Mouse (Mus musculus): ENCODE data around the gene Lima1. TPM values are rescaled to one million over a fixed set of nuclear protein-coding genes. Genes with fewer than 3 reads are reported as not detected.
A peak's percentile ranks its signal among the peaks of the same experiment; 100 is the strongest.
"Not testable (repeated sequence)": the region's sequence is repeated elsewhere in the genome, so short reads cannot be mapped to it uniquely, and the experiment has no call there.

Lima1 gene
- polyA plus RNA-seq, 1 experiment from 2014 or later, result 13.5 TPM

DNA sequence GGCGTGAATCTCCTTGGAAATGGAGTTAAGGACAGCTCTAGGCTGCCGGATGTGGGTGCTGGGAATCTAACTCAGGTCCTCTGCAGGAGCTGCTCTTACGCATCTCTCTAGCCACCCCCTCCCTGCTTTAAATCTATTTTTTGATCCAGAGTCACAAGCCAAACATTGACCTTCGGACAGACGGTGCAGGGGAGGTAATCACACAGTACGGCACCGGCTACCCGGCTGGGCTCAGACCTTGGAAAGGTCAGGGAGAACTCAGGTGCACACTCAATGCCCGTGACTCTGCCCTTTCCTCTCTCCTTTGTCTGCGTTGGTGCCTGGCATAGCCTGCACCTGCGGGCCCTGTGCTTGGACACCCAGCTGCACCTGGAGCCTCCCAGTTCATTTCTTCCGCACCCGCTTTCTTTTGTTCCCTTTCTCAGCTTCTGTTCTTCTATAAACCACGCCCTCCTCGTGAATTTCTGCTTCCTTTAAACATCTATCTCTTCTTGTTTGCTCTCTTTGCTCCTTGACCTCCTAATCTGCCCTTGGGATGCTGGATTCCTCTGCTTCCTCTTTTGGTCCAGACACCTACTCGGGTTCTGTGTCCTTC is 82.9 kb downstream of the Lima1 start:
- no peak overlapping the region for H3K27ac ChIP-seq (replicated peaks)
- WGBS, result 95% methylated on average over 16 of the region's 16 CpGs
- no peak for ATAC-seq (ENCODE audit: low FRiP score, low read depth)

DNA sequence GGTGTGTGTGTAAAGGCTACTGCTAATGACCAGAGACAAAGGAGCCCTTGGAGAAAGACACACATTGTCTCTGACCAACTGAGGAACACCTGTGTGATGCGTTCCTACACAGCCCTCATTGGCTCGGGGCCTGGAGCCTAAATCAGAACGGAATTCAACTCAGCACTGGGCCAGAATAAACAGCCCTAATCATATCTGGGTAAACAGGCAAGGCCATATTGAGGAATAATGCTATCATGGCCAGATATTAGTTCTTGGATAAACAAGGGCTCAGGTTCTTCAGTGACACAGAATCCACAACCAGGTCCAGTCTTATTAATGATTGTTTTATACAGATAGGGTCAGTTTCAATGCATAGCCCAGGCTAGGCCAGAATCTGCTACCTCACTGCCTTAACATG is 84.3 kb downstream of the Lima1 start:
- 84% methylated on average over 3 of the region's 3 CpGs for WGBS

More for the DNA sequence above, 82.9 kb downstream of the Lima1 start:
- H3K4me3 ChIP-seq, result no peak overlapping the region
- no peak overlapping the region for H3K4me2 ChIP-seq
- peaks cover 8% of the 10 kb centered on the region for H3K4me1 ChIP-seq (replicated peaks)
- H3K9me3 ChIP-seq, result no peaks in the 10 kb centered on the region
- peaks cover 5% of the 10 kb centered on the region for H3K36me3 ChIP-seq
- no peaks in the 10 kb centered on the region for H3K27me3 ChIP-seq
- no peak overlapping the region for H3K9ac ChIP-seq

DNA sequence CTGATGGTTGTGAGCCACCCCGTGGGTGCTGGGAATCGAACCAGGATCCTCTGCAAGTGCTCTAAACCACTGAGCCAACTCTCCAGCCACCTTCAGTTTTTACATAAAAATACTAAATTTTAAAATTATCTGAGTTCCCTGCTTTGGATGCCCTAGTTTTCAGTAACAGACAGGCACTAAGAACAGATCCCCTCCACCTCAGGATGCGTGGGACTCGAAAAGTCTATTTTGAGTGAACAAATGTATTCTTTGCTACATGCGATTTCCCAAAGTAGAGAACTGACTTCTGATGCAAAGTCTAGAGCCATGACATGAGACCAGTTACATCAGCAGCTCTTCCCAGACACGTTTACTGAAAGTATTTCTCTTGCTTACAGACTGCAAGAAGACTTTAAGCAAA is 84.8 kb downstream of the Lima1 start:
- Histone ChIP-seq H3K4me2 (no peak overlapping the region), H3K36me3 (peaks cover 5% of the 10 kb centered on the region), H3K4me3 (no peak overlapping the region), H3K27ac (replicated peaks) (no peak overlapping the region), H3K9ac (no peak overlapping the region), H3K27me3 (no peaks in the 10 kb centered on the region), H3K9me3 (no peaks in the 10 kb centered on the region), H3K4me1 (replicated peaks) (peaks cover 11% of the 10 kb centered on the region)
- WGBS, result 97% methylated on average over 6 of the region's 6 CpGs
- ATAC-seq (ENCODE audit: low FRiP score, low read depth), result no peak

More for the DNA sequence above, 84.3 kb downstream of the Lima1 start:
- no peaks in the 10 kb centered on the region for H3K27me3 ChIP-seq
- H3K4me1 ChIP-seq (replicated peaks), result peaks cover 11% of the 10 kb centered on the region
- H3K36me3 ChIP-seq, result peaks cover 5% of the 10 kb centered on the region
- no peak overlapping the region for H3K4me3 ChIP-seq
- no peak overlapping the region for H3K9ac ChIP-seq
- no peak overlapping the region for H3K27ac ChIP-seq (replicated peaks)
- H3K9me3 ChIP-seq, result no peaks in the 10 kb centered on the region
- H3K4me2 ChIP-seq, result no peak overlapping the region
- no peak for ATAC-seq (ENCODE audit: low FRiP score, low read depth)

DNA sequence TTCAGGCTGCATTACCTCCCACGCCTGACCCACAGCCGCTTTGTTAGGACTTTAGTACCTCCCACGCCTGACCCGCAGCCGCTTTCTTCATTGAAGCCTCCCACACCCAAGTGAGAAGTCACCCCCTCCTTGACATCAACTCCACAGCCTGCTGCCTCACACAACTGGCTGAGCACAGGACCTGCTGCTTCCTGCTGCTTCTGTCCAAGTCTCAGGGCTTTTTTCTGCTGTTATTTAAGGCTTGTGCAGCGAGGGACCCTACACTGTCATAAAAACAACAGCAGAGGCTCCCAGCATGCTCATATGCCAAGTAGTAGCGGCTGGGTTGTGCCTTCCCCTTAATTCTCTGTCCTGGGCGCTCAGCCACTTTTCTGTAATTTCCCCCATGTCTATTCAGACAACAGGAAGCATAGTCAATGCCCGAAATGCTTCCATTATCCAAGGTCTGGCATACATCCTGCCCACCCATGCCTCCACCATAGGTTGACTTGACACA is 87.6 kb downstream of the Lima1 start:
- peak overlapping the region; percentile 15; the same call in 1 of the 2 replicates for H3K4me2 ChIP-seq
- H3K4me1 ChIP-seq (replicated peaks), result peaks cover 11% of the 10 kb centered on the region
- no peaks in the 10 kb centered on the region for H3K27me3 ChIP-seq
- peaks cover 11% of the 10 kb centered on the region for H3K36me3 ChIP-seq
- WGBS, result 47% methylated on average over 9 of the region's 9 CpGs
- H3K9ac ChIP-seq, result no peak overlapping the region
- ATAC-seq (ENCODE audit: low FRiP score, low read depth), result peak; percentile 61
- H3K27ac ChIP-seq (replicated peaks), result peak overlapping the region; percentile 46
- H3K9me3 ChIP-seq, result no peaks in the 10 kb centered on the region
- no peak overlapping the region for H3K4me3 ChIP-seq

DNA sequence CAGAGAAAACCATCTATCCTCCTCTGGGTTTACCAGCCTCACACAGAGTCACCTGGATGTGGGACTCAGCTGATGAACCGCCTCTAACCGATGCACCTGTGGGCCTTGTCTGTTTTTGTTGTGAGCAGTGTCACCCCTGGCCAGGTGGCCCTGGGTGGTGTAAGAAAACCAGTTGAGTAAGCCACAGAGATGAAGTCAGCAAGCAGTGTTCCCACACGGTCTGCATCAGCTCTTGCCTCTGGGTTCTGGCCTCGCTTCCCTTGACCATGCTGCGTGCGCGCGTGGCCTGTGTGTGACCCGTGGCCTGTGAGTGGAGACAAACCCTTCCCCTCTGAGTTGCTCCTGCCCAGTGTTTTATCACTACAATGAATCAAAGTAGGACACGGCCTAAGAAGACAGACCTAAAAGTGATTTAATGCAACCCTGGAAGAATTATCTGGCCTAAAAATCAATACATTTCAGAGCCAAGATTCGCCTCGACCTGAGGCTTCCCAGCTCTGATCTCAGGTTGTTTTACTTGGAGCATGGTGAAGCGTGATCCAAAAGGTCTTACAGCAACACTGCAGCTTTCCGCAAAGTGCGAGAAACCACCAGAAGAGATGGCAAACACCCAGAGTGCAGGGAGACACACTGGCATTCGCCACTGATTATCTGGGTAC is 96.5 kb downstream of the Lima1 start:
- Histone ChIP-seq H3K4me3 (no peak overlapping the region), H3K4me1 (replicated peaks) (no peaks in the 10 kb centered on the region), H3K27me3 (no peaks in the 10 kb centered on the region), H3K27ac (replicated peaks) (no peak overlapping the region), H3K36me3 (peaks cover 27% of the 10 kb centered on the region; the same call in 1 of the 2 replicates), H3K9me3 (no peaks in the 10 kb centered on the region), H3K9ac (no peak overlapping the region), H3K4me2 (no peak overlapping the region)
- no peak for ATAC-seq (ENCODE audit: low FRiP score, low read depth)
- WGBS, result 90% methylated on average over 16 of the region's 16 CpGs

DNA sequence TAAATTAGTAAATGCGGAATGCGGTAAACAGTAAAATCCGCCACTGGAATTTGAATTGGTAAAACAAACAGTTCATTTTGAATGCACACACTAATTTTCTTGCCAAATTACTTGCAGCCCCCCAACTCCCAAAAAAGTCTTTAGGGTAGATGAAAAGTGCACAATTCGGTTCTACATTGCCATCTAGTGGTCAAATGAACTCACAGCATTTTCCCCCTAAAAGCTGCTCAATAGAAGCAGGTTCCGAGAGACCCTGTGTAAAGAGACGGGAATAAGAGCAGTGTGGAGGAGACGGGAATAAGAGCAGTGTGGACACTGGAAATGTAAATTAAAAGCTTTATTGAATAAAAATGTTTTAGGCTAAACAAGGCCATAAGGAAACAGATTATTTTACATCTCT is 97.1 kb downstream of the Lima1 start:
- no peak overlapping the region for H3K27ac ChIP-seq (replicated peaks)
- H3K4me1 ChIP-seq (replicated peaks), result no peaks in the 10 kb centered on the region
- H3K4me2 ChIP-seq, result no peak overlapping the region
- no peaks in the 10 kb centered on the region for H3K9me3 ChIP-seq
- H3K27me3 ChIP-seq, result no peaks in the 10 kb centered on the region
- H3K9ac ChIP-seq, result no peak overlapping the region
- ATAC-seq (ENCODE audit: low FRiP score, low read depth), result no peak
- WGBS, result 25% methylated on average over 7 of the region's 7 CpGs
- no peak overlapping the region for H3K4me3 ChIP-seq
- H3K36me3 ChIP-seq, result peaks cover 24% of the 10 kb centered on the region; the same call in 1 of the 2 replicates

DNA sequence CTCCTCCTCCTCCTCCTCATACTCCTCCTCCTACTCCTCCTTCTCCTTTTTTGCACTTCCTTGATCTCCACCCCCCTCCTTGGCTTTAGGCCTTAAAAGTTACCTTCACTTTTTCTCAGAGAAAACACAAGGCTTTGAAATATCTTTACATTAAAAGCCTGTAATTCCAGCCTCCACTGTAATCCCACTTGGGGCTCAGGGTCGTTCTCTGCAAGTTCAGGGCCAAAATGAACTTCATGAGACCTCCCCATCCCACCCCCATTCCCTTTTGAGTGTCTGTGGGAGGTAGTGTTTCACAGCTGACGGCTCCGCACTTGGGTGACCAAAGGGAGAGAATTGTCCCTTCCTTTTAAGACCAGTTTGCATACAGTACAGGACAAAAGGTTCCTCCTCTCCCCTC is 102.3 kb downstream of the Lima1 start:
- no peaks in the 10 kb centered on the region for H3K9me3 ChIP-seq
- H3K4me1 ChIP-seq (replicated peaks), result peaks cover 19% of the 10 kb centered on the region
- no peak overlapping the region for H3K4me3 ChIP-seq
- no peaks in the 10 kb centered on the region for H3K27me3 ChIP-seq
- H3K36me3 ChIP-seq, result no peaks in the 10 kb centered on the region
- 0 out of 2 replicates have a peak overlapping the region, but pooled peaks have one; percentile 53 for H3K27ac ChIP-seq (replicated peaks)
- no peak for ATAC-seq (ENCODE audit: low FRiP score, low read depth)
- 23% methylated on average over 3 of the region's 3 CpGs for WGBS
- no peak overlapping the region for H3K9ac ChIP-seq
- H3K4me2 ChIP-seq, result peak overlapping the region; percentile 63

DNA sequence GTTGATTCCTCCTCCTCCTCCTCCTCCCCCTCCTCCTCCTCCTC is 102.6 kb downstream of the Lima1 start, which contains the start of gene Cers5:
Gene Cers5, minus strand, starts transcription at position 5 of the 44 bp plus-strand sequence.
- H3K36me3 ChIP-seq; ATAC-seq (ENCODE audit: low FRiP score, low read depth): not testable (repeated sequence)

DNA sequence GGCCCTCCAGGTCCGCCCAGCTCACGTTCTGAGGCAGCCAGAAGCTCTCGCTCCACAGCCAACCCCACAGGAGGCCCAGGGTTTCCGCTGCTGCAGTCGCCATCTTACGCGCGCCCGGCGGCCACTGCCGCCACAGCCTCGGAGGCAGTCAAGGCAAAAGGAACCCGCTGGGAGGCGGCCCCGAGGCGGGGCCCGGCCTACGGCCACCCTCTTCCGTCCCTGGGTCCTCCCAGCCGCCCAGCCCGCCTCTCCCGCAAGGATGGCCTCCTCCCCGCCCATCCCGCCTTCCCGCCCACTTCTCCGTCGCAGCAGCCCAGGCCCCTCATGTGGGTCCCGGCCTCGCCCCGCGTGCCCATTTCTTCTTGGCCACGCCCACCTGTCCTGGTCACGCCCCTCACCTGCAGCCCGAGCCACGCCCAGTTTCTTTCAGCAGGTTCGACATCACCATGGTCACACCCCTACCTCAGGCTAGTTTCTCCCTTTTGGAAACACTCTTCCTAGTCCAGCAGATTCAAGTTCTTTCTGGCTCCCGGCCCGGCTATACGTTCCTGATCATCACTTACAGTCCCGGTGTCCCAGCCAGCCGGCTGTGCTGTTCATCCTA is 102.9 kb downstream of the Lima1 start:
- 0% methylated on average over 37 of the region's 41 CpGs for WGBS
- H3K27me3 ChIP-seq, result no peaks in the 10 kb centered on the region
- peaks cover 19% of the 10 kb centered on the region for H3K4me1 ChIP-seq (replicated peaks)
- peak overlapping the region; percentile 94 for H3K4me3 ChIP-seq
- peak; percentile 94 for ATAC-seq (ENCODE audit: low FRiP score, low read depth)
- H3K36me3 ChIP-seq, result no peaks in the 10 kb centered on the region
- peak overlapping the region; percentile 86 for H3K9ac ChIP-seq
- peak overlapping the region; percentile 63 for H3K4me2 ChIP-seq
- no peaks in the 10 kb centered on the region for H3K9me3 ChIP-seq
- peak overlapping the region; percentile 97 for H3K27ac ChIP-seq (replicated peaks)

More for the DNA sequence above, 102.6 kb downstream of the Lima1 start, which contains the start of gene Cers5:
- not testable (repeated sequence) for H3K9me3 ChIP-seq, H3K27me3 ChIP-seq
- Histone ChIP-seq H3K4me1 (replicated peaks) (peaks cover 19% of the 10 kb centered on the region), H3K4me2 (peak within 1 kb of the TSS; percentile 63), H3K27ac (replicated peaks) (peak within 1 kb of the TSS; percentile 97), H3K4me3 (peak within 1 kb of the TSS; percentile 94), H3K9ac (peak within 1 kb of the TSS; percentile 86)

DNA sequence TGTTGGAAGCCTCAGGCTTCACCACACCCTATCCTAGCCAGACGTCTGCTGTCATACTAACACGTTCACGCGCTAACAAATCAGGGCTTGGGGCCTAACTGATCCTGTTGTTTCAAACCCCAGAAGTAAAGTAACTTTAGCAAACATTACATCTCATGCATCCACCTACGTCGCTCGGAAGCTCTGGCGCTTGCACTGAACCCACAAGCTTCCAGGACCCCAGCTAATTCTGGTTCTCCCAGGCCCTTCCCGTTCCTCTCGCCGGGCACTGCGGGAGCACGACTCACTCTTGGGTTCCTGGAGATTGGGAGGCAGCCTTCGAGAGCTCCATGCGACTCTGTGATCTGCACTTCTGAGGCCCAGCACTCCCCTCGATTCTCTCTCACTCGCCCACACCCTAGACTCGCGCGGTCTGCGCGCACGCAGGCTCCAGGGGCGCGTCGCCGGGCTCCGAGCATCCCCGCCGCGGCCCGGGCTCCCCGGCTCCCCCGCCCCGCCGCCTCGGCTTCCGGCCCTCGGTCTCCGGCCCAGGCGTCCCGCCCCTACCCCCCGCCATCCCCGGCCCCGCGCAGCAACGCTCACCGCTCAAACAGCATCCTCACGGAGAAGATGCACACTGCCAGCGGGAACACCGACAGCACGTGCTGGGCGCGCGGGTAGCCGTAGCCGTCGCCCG is 103.5 kb downstream of the Lima1 start:
- peak; percentile 86 for ATAC-seq (ENCODE audit: low FRiP score, low read depth)
- Histone ChIP-seq H3K36me3 (no peaks in the 10 kb centered on the region), H3K27ac (replicated peaks) (peak overlapping the region; percentile 97), H3K9ac (peak overlapping the region; percentile 86), H3K4me1 (replicated peaks) (peaks cover 19% of the 10 kb centered on the region), H3K4me3 (peak overlapping the region; percentile 94), H3K27me3 (no peaks in the 10 kb centered on the region), H3K4me2 (peak overlapping the region; percentile 63), H3K9me3 (no peaks in the 10 kb centered on the region)
- WGBS, result under 1% methylated on average over 54 of the region's 59 CpGs

DNA sequence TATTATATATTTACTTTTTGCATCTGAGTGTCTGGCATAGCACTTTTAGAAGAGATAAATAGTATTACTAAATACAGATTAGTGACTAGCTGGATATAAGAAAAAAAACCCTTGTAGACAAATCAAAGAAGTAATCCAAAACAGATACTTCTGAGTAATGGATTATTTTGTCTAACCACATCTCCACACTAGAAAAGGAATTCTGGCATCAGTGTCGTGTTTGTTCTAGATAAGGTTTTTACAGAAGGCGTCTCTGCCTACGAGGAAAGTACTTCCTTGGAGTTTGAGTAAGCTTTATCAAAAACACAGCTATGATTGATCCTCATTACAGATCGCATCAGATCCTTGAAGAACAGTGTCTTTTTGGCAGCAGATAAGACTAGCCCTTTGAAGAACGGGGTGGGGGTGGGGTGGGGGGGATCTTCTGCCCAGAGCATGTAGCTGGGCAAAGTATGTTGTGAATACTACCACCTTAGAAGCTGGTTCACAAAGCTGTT is 104.2 kb downstream of the Lima1 start:
- Histone ChIP-seq H3K27ac (replicated peaks) (peak overlapping the region; percentile 97), H3K4me3 (peak overlapping the region; percentile 94), H3K27me3 (no peaks in the 10 kb centered on the region), H3K9me3 (no peaks in the 10 kb centered on the region), H3K4me2 (peak overlapping the region; percentile 63), H3K4me1 (replicated peaks) (peaks cover 19% of the 10 kb centered on the region), H3K36me3 (no peaks in the 10 kb centered on the region), H3K9ac (peak overlapping the region; percentile 86)
- WGBS, result 34% methylated on average over 5 of the region's 5 CpGs
- ATAC-seq (ENCODE audit: low FRiP score, low read depth), result no peak

DNA sequence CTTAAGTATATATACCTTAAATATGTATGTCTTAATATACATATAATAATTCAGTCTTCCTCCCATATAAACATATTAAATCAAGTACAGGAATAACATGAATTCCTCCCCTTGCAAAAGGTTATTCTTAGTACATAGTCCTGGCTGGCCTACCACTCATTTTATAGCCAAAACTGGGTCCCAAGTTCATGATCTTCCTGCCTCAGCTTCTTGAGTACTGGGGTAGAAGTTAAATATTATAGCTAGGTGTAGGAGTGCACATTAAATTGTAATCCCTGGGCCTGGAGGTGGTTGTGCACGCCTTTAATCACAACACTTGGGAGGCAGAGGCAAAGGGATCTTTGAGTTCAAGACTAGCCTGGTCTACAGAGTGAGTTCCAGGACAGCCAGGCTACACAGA is 106.5 kb downstream of the Lima1 start:
- Histone ChIP-seq H3K9me3 (no peaks in the 10 kb centered on the region), H3K4me2 (no peak overlapping the region), H3K4me1 (replicated peaks) (peaks cover 19% of the 10 kb centered on the region), H3K36me3 (peaks cover 5% of the 10 kb centered on the region), H3K27ac (replicated peaks) (no peak overlapping the region), H3K4me3 (no peak overlapping the region), H3K9ac (no peak overlapping the region), H3K27me3 (no peaks in the 10 kb centered on the region)
- WGBS, result 100% methylated on average over 1 of the region's 1 CpGs
- ATAC-seq (ENCODE audit: low FRiP score, low read depth), result no peak
